Mouse (Mus musculus) layer of hippocampus, adult 11-12 months (tissue): ENCODE measurements around the gene Ipp.

Experiments used
- DNase-seq: peaks from one replicate; pipeline ENCODE4 v3.0.0; 2022; ENCODE audit warnings: low spot score

Ipp gene

GRCm38 (mm10) chr4:116507425-116508218 lies at the start of gene Ipp:
TSS of gene Ipp (plus strand) at chr4:116507549.
- DNase-seq: peak; percentile 96

GRCm38 (mm10) chr4:116461943-116462342 lies 45.4 kb upstream of the Ipp start:
- no peak for DNase-seq

- DNase-seq: peak; percentile 17
These were observed 43.9 kb upstream of the Ipp start for GRCm38 (mm10) chr4:116463231-116464125.

GRCm38 (mm10) chr4:116464126-116464981 lies 43.0 kb upstream of the Ipp start, which contains the start of gene Mast2:
TSS of gene Mast2 (minus strand) at chr4:116464183.
- peak; percentile 76 for DNase-seq

- DNase-seq: no peak
These were observed 26.0 kb upstream of the Ipp start for GRCm38 (mm10) chr4:116481322-116481721.

GRCm38 (mm10) chr4:116483476-116483875 lies 23.9 kb upstream of the Ipp start:
- DNase-seq: no peak

- DNase-seq: peak; percentile 7
These were observed 16.2 kb upstream of the Ipp start for GRCm38 (mm10) chr4:116491119-116491536.

GRCm38 (mm10) chr4:116491886-116492285 lies 15.5 kb upstream of the Ipp start:
- no peak for DNase-seq

- no peak for DNase-seq
These were observed 14.9 kb upstream of the Ipp start for GRCm38 (mm10) chr4:116492460-116492859.

- DNase-seq: no peak
These were observed 13.7 kb upstream of the Ipp start for GRCm38 (mm10) chr4:116493646-116494045.

GRCm38 (mm10) chr4:116499978-116500377 lies 7.4 kb upstream of the Ipp start:
- DNase-seq: no peak

GRCm38 (mm10) chr4:116506886-116507424 lies 394 bp upstream of the Ipp start:
- DNase-seq: no peak

- DNase-seq: no peak
These were observed 23.8 kb downstream of the Ipp start for GRCm38 (mm10) chr4:116531109-116531508.

GRCm38 (mm10) chr4:116536351-116536750 lies 29.0 kb downstream of the Ipp start:
- DNase-seq: no peak

GRCm38 (mm10) chr4:116537737-116538136 lies 30.4 kb downstream of the Ipp start:
- DNase-seq: no peak

- no peak for DNase-seq
These were observed 43.1 kb downstream of the Ipp start for GRCm38 (mm10) chr4:116550432-116550831.

- DNase-seq: no peak
These were observed 45.7 kb downstream of the Ipp start for GRCm38 (mm10) chr4:116553035-116553434.

GRCm38 (mm10) chr4:116555413-116556300 lies 48.3 kb downstream of the Ipp start, which contains the start of gene Tmem69:
TSS of gene Tmem69 (minus strand) at chr4:116555936.
- peak; percentile 85 for DNase-seq

- peak; percentile 95 for DNase-seq
These were observed 49.4 kb downstream of the Ipp start for GRCm38 (mm10) chr4:116556561-116557305.
